Comparison of ENCODE assay signal across 8 mouse cellular contexts in genomic region chr6:88626462-88626861, GRCm38 (mm10). TPM values are rescaled to one million over a fixed set of nuclear protein-coding genes. Genes with fewer than 3 reads are reported as not detected.
DNase-seq lines count a peak whose midpoint lies in the region; ATAC-seq and TF ChIP-seq lines count a peak whose summit lies in the region.
"Had no signal": no experiment of that assay in that cellular context is flagged by ENCODE, and none has a peak within 500 bp of the region (broad histone marks: within the 10 kb centered on the region; RNA-seq: fewer than 3 reads in every experiment).

No protein-coding gene starts in this region.

- peaks cover 21% of the 10 kb centered on the region for H3K4me1 ChIP-seq in hindbrain, embryonic 15.5 days (replicated peaks)
- H3K4me1 ChIP-seq in hindbrain, embryonic 10.5 days (replicated peaks): peaks cover 14% of the 10 kb centered on the region
- no peaks in the 10 kb centered on the region; the same call in 1 of the 2 replicates for H3K4me1 ChIP-seq in cortical plate, adult 2 months (ENCODE audit: control insufficient read depth, insufficient read depth, low read length)
- peaks cover 16% of the 10 kb centered on the region; the same call in 1 of the 2 replicates for H3K4me1 ChIP-seq in forebrain, embryonic 15.5 days

- TF ChIP-seq POLR2A in cortical plate, adult 2 months (IDR thresholded peaks at IDR 0.05; ENCODE audit: extremely low read depth, insufficient read depth, low read length): no peak

- H3K27ac ChIP-seq in hindbrain, embryonic 15.5 days (replicated peaks): peak overlapping the region; percentile 92
- H3K27ac ChIP-seq in hindbrain, embryonic 10.5 days: no peak overlapping the region
- H3K27ac ChIP-seq in cortical plate, adult 2 months (ENCODE audit: insufficient read depth, low read length): no peak overlapping the region
- no peak overlapping the region for H3K27ac ChIP-seq in forebrain, embryonic 15.5 days (replicated peaks)
- H3K27ac ChIP-seq: embryonic facial prominence, embryonic 15.5 days had no signal

- no peak for DNase-seq in hindbrain, embryonic 10.5 days (ENCODE audit: low spot score)
- peak; percentile 34 for DNase-seq in mesoderm, embryonic 11.5 days (ENCODE audit: low read depth, low spot score)
- no peak for DNase-seq in gastrocnemius, adult 8-10 months (ENCODE audit: low spot score in 2 of 2)
- no peak for DNase-seq in adrenal gland, adult (ENCODE audit: inconsistent age in 2 of 2, low spot score in 1 of 2)

- H3K36me3 ChIP-seq in hindbrain, embryonic 15.5 days: no peaks in the 10 kb centered on the region
- H3K36me3 ChIP-seq in hindbrain, embryonic 10.5 days: no peaks in the 10 kb centered on the region
- no peaks in the 10 kb centered on the region for H3K36me3 ChIP-seq in forebrain, embryonic 15.5 days
- H3K36me3 ChIP-seq: embryonic facial prominence, embryonic 15.5 days had no signal

- H3K27me3 ChIP-seq in hindbrain, embryonic 15.5 days: no peaks in the 10 kb centered on the region
- H3K27me3 ChIP-seq in hindbrain, embryonic 10.5 days (ENCODE audit: insufficient read depth, poor library complexity, severe bottlenecking): peaks cover 29% of the 10 kb centered on the region
- H3K27me3 ChIP-seq in forebrain, embryonic 15.5 days: no peaks in the 10 kb centered on the region
- H3K27me3 ChIP-seq: embryonic facial prominence, embryonic 15.5 days had no signal

- ATAC-seq in hindbrain, embryonic 15.5 days (ENCODE audit: low FRiP score, low read depth): no peak
- no peak for ATAC-seq in forebrain, embryonic 15.5 days (replicated peaks)

- H3K9ac ChIP-seq in hindbrain, embryonic 15.5 days: no peak overlapping the region
- no peak overlapping the region for H3K9ac ChIP-seq in forebrain, embryonic 15.5 days (replicated peaks)

- H3K4me2 ChIP-seq in hindbrain, embryonic 15.5 days: peak overlapping the region; percentile 99
- peak overlapping the region; percentile 91 for H3K4me2 ChIP-seq in forebrain, embryonic 15.5 days (replicated peaks)

- H3K4me3 ChIP-seq in hindbrain, embryonic 15.5 days: no peak overlapping the region
- H3K4me3 ChIP-seq in hindbrain, embryonic 10.5 days: no peak overlapping the region
- peak overlapping the region; percentile 85; the same call in 1 of the 2 replicates for H3K4me3 ChIP-seq in cortical plate, adult 2 months (ENCODE audit: insufficient read depth, low read length)
- no peak overlapping the region for H3K4me3 ChIP-seq in forebrain, embryonic 15.5 days

- TF ChIP-seq CTCF in cortical plate, adult 2 months (IDR thresholded peaks at IDR 0.05; ENCODE audit: extremely low read depth, insufficient read depth, low read length): no peak

- WGBS in hindbrain, embryonic 15.5 days: 57% methylated on average over 4 of the region's 4 CpGs
- WGBS in hindbrain, embryonic 10.5 days: 78% methylated on average over 4 of the region's 4 CpGs
- WGBS in forebrain, embryonic 15.5 days: 52% methylated on average over 4 of the region's 4 CpGs

- no peaks in the 10 kb centered on the region for H3K9me3 ChIP-seq in hindbrain, embryonic 15.5 days
- no peaks in the 10 kb centered on the region for H3K9me3 ChIP-seq in hindbrain, embryonic 10.5 days
- H3K9me3 ChIP-seq in forebrain, embryonic 15.5 days: no peaks in the 10 kb centered on the region
- H3K9me3 ChIP-seq: embryonic facial prominence, embryonic 15.5 days had no signal

RNA-seq across cellular contexts. Expression of gene Kbtbd12, which starts 11.3 kb away (rescaled TPM):
- 0.83 and 0.88 TPM in 2 replicates for polyA plus RNA-seq in hindbrain, embryonic 15.5 days (2015; fragmentation: Nextera tagmentation; extraction: Ambion mirVana)
- polyA plus RNA-seq in hindbrain, embryonic 10.5 days (2016; fragmentation: Nextera tagmentation; extraction: Ambion mirVana): not detected in 2 replicates
- polyA plus RNA-seq in cortical plate, adult 2 months (2012; rRNA removed): 0.26 and 0.31 TPM in 2 replicates
- polyA plus RNA-seq in forebrain, embryonic 15.5 days (2015; fragmentation: Nextera tagmentation; extraction: Ambion mirVana): 0.20 TPM in 1 of 2 replicates, not detected in the other
- total RNA-seq in gastrocnemius, adult 8-10 months (2022): 10 to 100 TPM; 77.2 to 99.2 (median 91.8) TPM
